Mouse (Mus musculus) urinary bladder, postnatal 25 days (tissue): ENCODE data around the gene Ssh1.

ENCODE experiments used
- DNase-seq: peaks from one replicate; pipeline ENCODE4 v3.0.0; 2022; ENCODE audit warnings: low spot score

Ssh1 gene

GRCm38 (mm10) chr5:113889181-113889906 is 104.3 kb downstream of the Ssh1 start:
- DNase-seq = no peak

GRCm38 (mm10) chr5:113888186-113888795 is 105.4 kb downstream of the Ssh1 start:
- DNase-seq = no peak

GRCm38 (mm10) chr5:113887132-113887531 is 106.6 kb downstream of the Ssh1 start:
- no peak for DNase-seq
